In genomic region chr9:54700746-54701145, GRCm38 (mm10) we compare ENCODE assay signal across 10 mouse cellular contexts. TPM values are rescaled to one million over a fixed set of nuclear protein-coding genes. Genes with fewer than 3 reads are reported as not detected.
DNase-seq lines count a peak whose midpoint lies in the region; ATAC-seq lines count a peak whose summit lies in the region.
"Had no signal": no experiment of that assay in that cellular context is flagged by ENCODE, and none has a peak within 500 bp of the region (broad histone marks: within the 10 kb centered on the region; RNA-seq: fewer than 3 reads in every experiment).

No protein-coding gene starts in this region.

- ATAC-seq in neural tube, embryonic 12.5 days (ENCODE audit: low FRiP score, low read depth): no peak

- WGBS in neural tube, embryonic 12.5 days: 83% methylated on average over 7 of the region's 7 CpGs
- 86% methylated on average over 7 of the region's 7 CpGs for WGBS in limb, embryonic 10.5 days

- 0 out of 2 replicates have a peak, but pooled peaks cover 16% of the 10 kb centered on the region for H3K4me1 ChIP-seq in neural tube, embryonic 12.5 days
- H3K4me1 ChIP-seq in limb, embryonic 10.5 days: peaks cover 39% of the 10 kb centered on the region

- peaks cover 33% of the 10 kb centered on the region for H3K27me3 ChIP-seq in neural tube, embryonic 12.5 days (replicated peaks)
- H3K27me3 ChIP-seq in limb, embryonic 10.5 days (ENCODE audit: low read depth, poor library complexity, severe bottlenecking): peaks cover 75% of the 10 kb centered on the region

- H3K9ac ChIP-seq in neural tube, embryonic 12.5 days: no peak overlapping the region

- H3K36me3 ChIP-seq in neural tube, embryonic 12.5 days: no peaks in the 10 kb centered on the region
- H3K36me3 ChIP-seq in limb, embryonic 10.5 days: no peaks in the 10 kb centered on the region

- H3K9me3 ChIP-seq in neural tube, embryonic 12.5 days: no peaks in the 10 kb centered on the region
- no peaks in the 10 kb centered on the region for H3K9me3 ChIP-seq in limb, embryonic 10.5 days (replicated peaks)

- H3K27ac ChIP-seq in neural tube, embryonic 12.5 days: no peak overlapping the region
- H3K27ac ChIP-seq in limb, embryonic 10.5 days: no peak overlapping the region

- peak; percentile 42 to 48 for DNase-seq in heart, adult 18-20 months
- DNase-seq in heart, postnatal 36 days: no peak
- no peak for DNase-seq in neural tube, embryonic 10.5 days (ENCODE audit: extremely low spot score, low spot score)
- DNase-seq in limb, embryonic 10.5 days (ENCODE audit: low spot score): no peak
- DNase-seq in urinary bladder, postnatal 14 days (ENCODE audit: low spot score): no peak
- DNase-seq in spleen, adult 18-20 months: no peak
- DNase-seq in urinary bladder, postnatal 25 days (ENCODE audit: low spot score): no peak
- DNase-seq: adrenal gland, adult 2 months; kidney, postnatal 10 days had no signal

- no peak overlapping the region for H3K4me3 ChIP-seq in neural tube, embryonic 12.5 days
- H3K4me3 ChIP-seq in limb, embryonic 10.5 days: peak overlapping the region; percentile 75; the same call in 1 of the 2 replicates

- peak overlapping the region; percentile 94; the same call in 1 of the 2 replicates for H3K4me2 ChIP-seq in neural tube, embryonic 12.5 days (replicated peaks)

- intact Hi-C loops in heart, postnatal 36 days (cut with DNase I): loop anchor here (2.0 kb wide), 1 partner anchor 32 kb away; no protein-coding TSS in a partner anchor

RNA-seq across cellular contexts. Expression of gene Dnaja4, which starts 2.1 kb away (rescaled TPM):
- total RNA-seq in heart, adult 18-20 months (2021): 10 to 100 TPM; 82.3 to 91.1 TPM
- 10 to 100 TPM; 71.4 to 80.4 TPM for total RNA-seq in heart, postnatal 36 days (2021)
- 4.3 and 4.6 TPM in 2 replicates for polyA plus RNA-seq in neural tube, embryonic 12.5 days (2016; fragmentation: Nextera tagmentation; extraction: Ambion mirVana)
- polyA plus RNA-seq in limb, embryonic 10.5 days (2016; fragmentation: Nextera tagmentation; extraction: Ambion mirVana): 2.7 and 2.9 TPM in 2 replicates

RNA-seq across cellular contexts. Expression of gene Wdr61, which starts 33.6 kb away (rescaled TPM):
- total RNA-seq in heart, adult 18-20 months (2021): 10 to 100 TPM; 28.9 to 37.4 TPM
- 10 to 100 TPM; 28.2 to 31.7 TPM for total RNA-seq in heart, postnatal 36 days (2021)
- 114 TPM in 2 replicates for polyA plus RNA-seq in neural tube, embryonic 12.5 days (2016; fragmentation: Nextera tagmentation; extraction: Ambion mirVana)
- polyA plus RNA-seq in limb, embryonic 10.5 days (2016; fragmentation: Nextera tagmentation; extraction: Ambion mirVana): 178 and 190 TPM in 2 replicates

RNA-seq across cellular contexts. Expression of gene Acsbg1, which starts 39.1 kb away (rescaled TPM):
- under 1 TPM; 0.35 to 0.36 TPM for total RNA-seq in heart, adult 18-20 months (2021)
- under 1 TPM; 0.19 to 0.72 TPM for total RNA-seq in heart, postnatal 36 days (2021)
- 9.4 and 10.1 TPM in 2 replicates for polyA plus RNA-seq in neural tube, embryonic 12.5 days (2016; fragmentation: Nextera tagmentation; extraction: Ambion mirVana)
- 0.31 and 0.60 TPM in 2 replicates for polyA plus RNA-seq in limb, embryonic 10.5 days (2016; fragmentation: Nextera tagmentation; extraction: Ambion mirVana)

Comparison
In these comparisons a context has a peak if more than half of its experiments do, and no peak if none do; other contexts are left out.
1. DNase-seq: peak in heart, adult 18-20 months (2 of 2); none in heart, postnatal 36 days (0 of 2), neural tube, embryonic 10.5 days (single experiment), limb, embryonic 10.5 days (single experiment), urinary bladder, postnatal 14 days (single experiment), spleen, adult 18-20 months (0 of 2) and urinary bladder, postnatal 25 days (single experiment).